Mouse (Mus musculus): ENCODE measurements around the gene Gm13420.

DNA sequence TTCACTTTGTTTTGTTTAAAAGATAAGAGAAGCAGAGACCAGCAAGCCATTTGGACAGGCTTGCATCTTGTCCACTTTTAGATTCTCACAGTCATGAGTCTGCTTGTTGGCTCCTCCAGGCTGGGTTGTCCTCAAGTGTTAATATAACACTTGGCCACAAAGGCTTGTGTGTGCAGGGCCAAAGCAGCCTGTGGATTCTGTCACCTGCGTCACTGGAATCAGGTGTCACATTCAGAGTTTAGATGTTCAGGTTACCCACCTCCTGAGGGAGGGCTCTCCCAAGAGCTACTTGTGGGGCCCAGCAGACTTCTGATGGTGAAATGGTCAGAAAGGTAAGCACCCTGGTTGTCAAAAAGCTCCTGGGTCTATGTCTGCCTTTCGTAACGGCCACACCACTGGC, 28.4 kb downstream of the Gm13420 start:
- no peak for TF ChIP-seq CTCF (conservative IDR thresholded peaks at IDR 0.05; ENCODE audit: low read length)
- no peak for TF ChIP-seq POU5F1 (IDR thresholded peaks at IDR 0.05; ENCODE audit: borderline replicate concordance, low read length)
- TF ChIP-seq NANOG (IDR thresholded peaks at IDR 0.05; ENCODE audit: borderline replicate concordance, low read length): no peak

Data from E14TG2a.4 (cell line).